ENCODE assay signal across 12 mouse cellular contexts in the genomic region with DNA sequence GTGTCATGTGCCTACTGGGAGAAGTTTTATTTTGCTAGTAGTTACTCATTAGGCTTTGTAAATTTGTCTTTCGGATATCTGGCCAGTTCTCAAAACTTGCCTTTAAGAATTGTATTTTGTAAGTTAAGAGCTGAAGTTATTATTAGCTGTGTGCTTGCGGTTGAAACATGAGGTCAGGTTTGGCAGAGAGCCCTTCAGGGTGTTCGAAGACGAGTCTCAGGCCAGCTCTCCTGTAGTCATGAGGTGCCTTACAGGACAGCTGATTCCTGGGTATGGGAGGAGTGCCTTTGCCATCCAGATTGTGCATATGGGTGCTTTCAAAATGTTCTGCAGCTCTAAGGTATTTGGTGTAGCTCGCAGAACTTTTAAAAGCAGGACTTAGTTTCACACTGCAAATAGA. TPM values are rescaled to one million over a fixed set of nuclear protein-coding genes. Genes with fewer than 3 reads are reported as not detected.
DNase-seq lines count a peak whose midpoint lies in the region; ATAC-seq lines count a peak whose summit lies in the region.
"Had no signal": no experiment of that assay in that cellular context is flagged by ENCODE, and none has a peak within 500 bp of the region (broad histone marks: within the 10 kb centered on the region; RNA-seq: fewer than 3 reads in every experiment).

No protein-coding gene starts in this region.

- 0 out of 2 replicates have a peak, but pooled peaks have one; percentile 37 for ATAC-seq in granulocyte monocyte progenitor cell, adult 5-6 weeks (replicated peaks; ENCODE audit: poor library complexity, severe bottlenecking)
- ATAC-seq: intestine, embryonic 15.5 days had no signal

- intact Hi-C loops in heart, postnatal 36 days (cut with DNase I): no loop called here

- DNase-seq in kidney, adult 8-10 months: peak; percentile 3 to 5
- DNase-seq in kidney, adult 18-20 months: no peak
- DNase-seq in adrenal gland, postnatal 25 days: peak; percentile 3
- DNase-seq in heart, postnatal 36 days: peak; percentile 12 to 18
- no peak for DNase-seq in layer of hippocampus, postnatal 36 days
- no peak for DNase-seq in cerebellum, adult 8-10 months
- DNase-seq in c-Kit-positive CD71-positive TER-119-positive erythroid progenitor cells, embryonic 14.5 days (ENCODE audit: low spot score): no peak
- DNase-seq: liver, embryonic 13.5 days; right cerebral cortex, adult 18-20 months; thymus, postnatal 36 days had no signal

RNA-seq across cellular contexts. Expression of a gene that starts 37.4 kb away (rescaled TPM):
- 1.4 and 1.5 TPM in 2 replicates for total RNA-seq in adrenal gland, postnatal 25 days (2021)
- total RNA-seq in granulocyte monocyte progenitor cell, adult 5-6 weeks (2014; fragmentation: Nextera tagmentation): 3.6 and 6.6 TPM in 2 replicates
- 1.6 and 4.3 TPM in 2 replicates for total RNA-seq in granulocyte monocyte progenitor cell, adult 5-6 weeks (2017)
- 1 to 10 TPM; 3.2 to 3.3 TPM for total RNA-seq in heart, postnatal 36 days (2021)
- 1 to 10 TPM; 2.3 to 2.6 TPM for total RNA-seq in layer of hippocampus, postnatal 36 days (2021)

Comparison
In these comparisons a context has a peak if more than half of its experiments do, and no peak if none do; other contexts are left out.
1. DNase-seq: peak in kidney, adult 8-10 months (2 of 2), adrenal gland, postnatal 25 days (single experiment) and heart, postnatal 36 days (2 of 2); none in kidney, adult 18-20 months (single experiment), layer of hippocampus, postnatal 36 days (0 of 2), cerebellum, adult 8-10 months (single experiment) and c-Kit-positive CD71-positive TER-119-positive erythroid progenitor cells, embryonic 14.5 days (single experiment).